Mouse (Mus musculus): Measurements from ENCODE around the gene Vgll2. TPM values are rescaled to one million over a fixed set of nuclear protein-coding genes. Genes with fewer than 3 reads are reported as not detected.

Vgll2 gene
- polyA plus RNA-seq, 2 experiments: 0.03 TPM; not detected in 1

DNA sequence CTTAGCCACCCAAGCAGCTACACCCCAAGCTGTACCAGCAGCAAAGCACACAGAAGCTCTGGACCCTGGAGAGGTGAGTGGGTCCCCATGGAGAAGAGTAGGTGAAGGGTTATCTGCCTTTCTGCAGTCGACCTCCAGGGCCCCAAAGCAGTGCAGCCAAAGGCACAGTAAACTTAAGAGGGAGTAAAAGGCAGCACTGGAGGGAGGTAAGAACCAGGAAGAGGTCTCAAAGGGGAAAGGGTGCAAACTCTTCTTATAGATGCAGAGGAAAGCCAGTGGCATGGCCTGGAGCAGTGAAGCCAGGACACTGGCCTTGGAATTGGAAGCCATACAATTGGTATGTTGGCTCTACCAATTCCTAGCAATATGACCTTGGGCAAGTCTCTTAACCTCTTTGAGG, 3.0 kb downstream of the Vgll2 start:
- H3K36me3 ChIP-seq (replicated peaks; ENCODE audit: control insufficient read depth, insufficient read depth, low read depth): no peaks in the 10 kb centered on the region
- H3K27me3 ChIP-seq (ENCODE audit: control insufficient read depth, insufficient read depth, low read length): peaks cover 88% of the 10 kb centered on the region
- no peak overlapping the region for H3K4me2 ChIP-seq (ENCODE audit: low read depth)
- no peak overlapping the region for H3K9ac ChIP-seq (replicated peaks)
- H3K9me3 ChIP-seq (ENCODE audit: control insufficient read depth, low read length): no peaks in the 10 kb centered on the region
- 0% methylated on average over 1 of the region's 1 CpGs for WGBS (ENCODE audit: insufficient replicate concordance)
- no peak for DNase-seq (ENCODE audit: low read depth in 3 of 3, low spot score in 3 of 3)
- no peak overlapping the region for H3K27ac ChIP-seq
- TF ChIP-seq CTCF (IDR thresholded peaks at IDR 0.05; ENCODE audit: low read depth): no peak
- TF ChIP-seq EP300 (IDR thresholded peaks at IDR 0.05; ENCODE audit: low read depth): no peak
- no peak for ATAC-seq (ENCODE audit: insufficient read depth)
- H3K4me3 ChIP-seq (ENCODE audit: insufficient read depth in 1 of 2, low read depth in 2 of 2, low read length in 2 of 2): no peak overlapping the region
- no peaks in the 10 kb centered on the region for H3K4me1 ChIP-seq (replicated peaks; ENCODE audit: control insufficient read depth in 2 of 2, insufficient read depth in 2 of 2, low read length in 1 of 2)

- ATAC-seq (ENCODE audit: insufficient read depth): no peak
- no peaks in the 10 kb centered on the region for H3K36me3 ChIP-seq (replicated peaks; ENCODE audit: control insufficient read depth, insufficient read depth, low read depth)
- H3K4me1 ChIP-seq (replicated peaks; ENCODE audit: control insufficient read depth in 2 of 2, insufficient read depth in 2 of 2, low read length in 1 of 2): no peaks in the 10 kb centered on the region
- peaks cover 83% of the 10 kb centered on the region for H3K27me3 ChIP-seq (ENCODE audit: control insufficient read depth, insufficient read depth, low read length)
- H3K4me3 ChIP-seq (ENCODE audit: insufficient read depth in 1 of 2, low read depth in 2 of 2, low read length in 2 of 2): no peak overlapping the region
- no peak overlapping the region for H3K9ac ChIP-seq (replicated peaks)
- H3K9me3 ChIP-seq (ENCODE audit: control insufficient read depth, low read length): no peaks in the 10 kb centered on the region
- TF ChIP-seq EP300 (IDR thresholded peaks at IDR 0.05; ENCODE audit: low read depth): no peak
- no peak for TF ChIP-seq CTCF (IDR thresholded peaks at IDR 0.05; ENCODE audit: low read depth)
- no peak overlapping the region for H3K4me2 ChIP-seq (ENCODE audit: low read depth)
- H3K27ac ChIP-seq: no peak overlapping the region
- 7% methylated on average over 7 of the region's 7 CpGs for WGBS (ENCODE audit: insufficient replicate concordance)
- DNase-seq (ENCODE audit: low read depth in 3 of 3, low spot score in 3 of 3): no peak
Observed at GRCm38 (mm10) chr10:52025821-52026220, 3.5 kb downstream of the Vgll2 start.

- Histone ChIP-seq H3K27me3 (ENCODE audit: control insufficient read depth, insufficient read depth, low read length) (peaks cover 69% of the 10 kb centered on the region), H3K9me3 (ENCODE audit: control insufficient read depth, low read length) (no peaks in the 10 kb centered on the region), H3K4me2 (ENCODE audit: low read depth) (no peak overlapping the region; the same call in 1 of the 2 replicates), H3K4me3 (ENCODE audit: insufficient read depth in 1 of 2, low read depth in 2 of 2, low read length in 2 of 2) (no peak overlapping the region), H3K4me1 (replicated peaks; ENCODE audit: control insufficient read depth in 2 of 2, insufficient read depth in 2 of 2, low read length in 1 of 2) (no peaks in the 10 kb centered on the region), H3K9ac (replicated peaks) (no peak overlapping the region), H3K36me3 (replicated peaks; ENCODE audit: control insufficient read depth, insufficient read depth, low read depth) (no peaks in the 10 kb centered on the region), H3K27ac (no peak overlapping the region)
- no peak for TF ChIP-seq EP300 (IDR thresholded peaks at IDR 0.05; ENCODE audit: low read depth)
- no peak for TF ChIP-seq CTCF (IDR thresholded peaks at IDR 0.05; ENCODE audit: low read depth)
- no peak for DNase-seq (ENCODE audit: low read depth in 3 of 3, low spot score in 3 of 3)
- ATAC-seq (ENCODE audit: insufficient read depth): no peak
- WGBS (ENCODE audit: insufficient replicate concordance): 4% methylated on average over 66 of the region's 68 CpGs
Observed at GRCm38 (mm10) chr10:52027161-52028035, 5.1 kb downstream of the Vgll2 start.

- Histone ChIP-seq H3K36me3 (replicated peaks; ENCODE audit: control insufficient read depth, insufficient read depth, low read depth) (no peaks in the 10 kb centered on the region), H3K4me1 (replicated peaks; ENCODE audit: control insufficient read depth in 2 of 2, insufficient read depth in 2 of 2, low read length in 1 of 2) (no peaks in the 10 kb centered on the region), H3K9me3 (ENCODE audit: control insufficient read depth, low read length) (no peaks in the 10 kb centered on the region), H3K27me3 (ENCODE audit: control insufficient read depth, insufficient read depth, low read length) (peaks cover 56% of the 10 kb centered on the region), H3K4me3 (ENCODE audit: insufficient read depth in 1 of 2, low read depth in 2 of 2, low read length in 2 of 2) (no peak overlapping the region), H3K27ac (no peak overlapping the region), H3K9ac (replicated peaks) (no peak overlapping the region), H3K4me2 (ENCODE audit: low read depth) (no peak overlapping the region)
- no peak for ATAC-seq (ENCODE audit: insufficient read depth)
- DNase-seq (ENCODE audit: low read depth in 3 of 3, low spot score in 3 of 3): no peak
- 2% methylated on average over 11 of the region's 11 CpGs for WGBS (ENCODE audit: insufficient replicate concordance)
- TF ChIP-seq CTCF (IDR thresholded peaks at IDR 0.05; ENCODE audit: low read depth): no peak
- TF ChIP-seq EP300 (IDR thresholded peaks at IDR 0.05; ENCODE audit: low read depth): no peak
Observed at GRCm38 (mm10) chr10:52028561-52029370, 6.5 kb downstream of the Vgll2 start.

Measured in liver, embryonic 14.5 days (tissue).